Mouse (Mus musculus) layer of hippocampus, postnatal 36 days (tissue): ENCODE data around the gene Foxp3. TPM values are rescaled to one million over a fixed set of nuclear protein-coding genes. Genes with fewer than 3 reads are reported as not detected.

Source experiments
- DNase-seq, 2 experiments: peaks; one replicate each; pipeline ENCODE4 v3.0.0; 2022
- total RNA-seq, 2 experiments: library from RNA; stranded (reverse); gene quantifications; 2 replicates each; pipeline ENCODE4 v1.2.3; 2021

Gene Foxp3
- total RNA-seq, 2 experiments from 2014 or later: 0.23 TPM; not detected in 1

DNA sequence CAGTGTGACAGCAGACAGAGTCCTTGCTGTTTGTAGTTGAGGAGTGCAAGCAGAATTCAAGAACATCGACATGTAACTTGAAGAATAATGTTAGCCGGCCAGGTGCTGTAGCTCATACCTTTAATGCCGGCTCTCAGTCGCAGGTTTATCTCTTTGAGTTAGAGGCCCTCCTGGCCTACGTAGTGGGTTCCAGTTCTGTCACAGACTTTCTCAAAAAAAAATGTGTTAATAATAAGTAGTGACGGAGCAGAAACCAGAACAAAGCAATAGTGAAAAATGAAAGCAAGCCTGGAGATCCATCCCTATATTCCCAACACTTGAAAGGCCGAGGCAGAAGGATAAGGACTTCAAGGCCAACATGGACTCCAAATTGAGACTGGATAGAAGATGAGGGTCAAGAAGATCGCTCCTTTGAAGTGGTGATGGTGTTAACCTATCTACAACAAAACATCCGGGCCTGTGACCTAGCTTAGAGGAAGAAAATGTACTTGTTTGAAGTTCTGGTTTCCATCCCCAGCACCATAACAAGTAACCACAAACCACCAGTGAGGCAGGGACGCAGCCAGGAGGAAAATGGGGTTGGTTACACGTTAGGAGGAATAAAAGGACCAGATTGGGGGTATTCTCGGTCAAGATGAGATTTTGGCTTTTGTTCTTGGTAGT is 44.6 kb downstream of the Foxp3 start:
- DNase-seq: no peak

DNA sequence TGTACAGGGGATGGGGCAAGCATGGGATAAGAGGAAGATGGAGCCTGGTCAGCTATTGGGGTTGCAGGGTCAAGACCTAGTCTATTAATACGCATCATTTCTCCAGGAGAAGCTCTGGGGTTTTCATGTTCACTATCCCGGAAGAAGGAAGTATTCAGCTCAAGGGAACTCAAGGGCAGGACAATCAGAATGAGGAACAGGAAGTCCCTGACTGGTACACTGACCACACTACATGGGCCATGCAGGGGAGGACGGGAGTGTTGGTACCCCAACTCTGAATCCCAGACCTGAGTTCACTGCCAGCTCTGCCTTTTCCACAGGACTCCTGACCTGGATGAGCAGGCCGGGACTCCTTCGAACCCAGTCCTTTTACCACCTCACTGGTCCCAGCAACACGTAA is 59.1 kb downstream of the Foxp3 start:
- DNase-seq: no peak

DNA sequence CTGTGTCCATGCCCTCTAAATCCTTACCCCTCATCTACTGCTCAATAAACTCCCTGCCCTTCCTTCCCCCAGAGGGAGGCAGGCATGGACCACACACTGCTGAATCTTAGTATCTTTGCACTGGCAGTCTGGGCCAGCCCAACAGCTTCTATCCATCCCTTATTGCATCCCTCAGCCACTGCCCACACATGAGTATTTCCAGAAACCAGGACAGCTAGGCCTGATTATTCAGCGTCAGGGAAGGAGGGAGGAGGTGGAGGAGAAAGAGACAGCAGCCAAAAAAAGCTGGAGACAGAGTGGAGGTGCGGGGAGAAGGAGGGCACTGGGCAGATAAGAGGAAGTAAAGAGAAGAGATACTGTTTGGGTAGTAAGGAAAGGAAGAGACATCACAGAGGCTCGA is 61.7 kb downstream of the Foxp3 start:
- DNase-seq: no peak

DNA sequence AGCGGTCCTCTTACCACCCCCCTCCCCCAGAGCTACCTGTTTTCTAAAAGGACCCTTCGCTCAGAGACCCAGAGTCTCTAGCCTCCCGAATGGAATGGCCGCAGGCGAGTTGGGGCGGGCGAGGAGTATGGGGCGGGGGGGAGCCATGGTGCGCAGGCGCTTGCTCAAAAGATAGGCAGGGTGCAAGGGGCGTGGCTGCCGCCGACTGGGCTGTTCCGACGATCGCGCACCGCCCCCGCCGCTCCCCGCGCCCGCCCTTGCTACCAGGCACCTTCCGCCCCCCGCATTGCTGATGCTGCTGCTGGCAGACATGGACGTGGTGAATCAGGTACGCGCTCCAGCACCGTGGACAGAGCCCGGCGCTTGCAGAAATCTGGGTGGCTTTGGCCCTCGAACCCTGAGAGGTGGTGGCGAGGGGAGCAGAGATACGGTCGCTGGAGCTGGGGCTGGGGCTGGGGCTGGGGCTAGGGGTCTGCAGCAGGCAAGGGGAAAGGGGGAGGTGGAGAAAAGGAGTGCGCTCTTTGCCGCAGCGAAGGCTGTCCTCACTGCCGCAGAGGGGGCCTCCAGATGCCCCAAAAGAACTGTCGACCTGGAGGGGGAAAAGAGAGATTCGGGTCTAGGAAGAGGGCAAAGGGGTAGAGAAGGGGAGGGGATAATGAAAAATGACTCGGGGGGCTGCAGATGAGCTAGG is 65.1 kb downstream of the Foxp3 start, which contains the start of gene Syp:
Syp (plus strand) TSS at position 71 of the 691 bp plus-strand sequence.
- peak; percentile 82 to 84 for DNase-seq

DNA sequence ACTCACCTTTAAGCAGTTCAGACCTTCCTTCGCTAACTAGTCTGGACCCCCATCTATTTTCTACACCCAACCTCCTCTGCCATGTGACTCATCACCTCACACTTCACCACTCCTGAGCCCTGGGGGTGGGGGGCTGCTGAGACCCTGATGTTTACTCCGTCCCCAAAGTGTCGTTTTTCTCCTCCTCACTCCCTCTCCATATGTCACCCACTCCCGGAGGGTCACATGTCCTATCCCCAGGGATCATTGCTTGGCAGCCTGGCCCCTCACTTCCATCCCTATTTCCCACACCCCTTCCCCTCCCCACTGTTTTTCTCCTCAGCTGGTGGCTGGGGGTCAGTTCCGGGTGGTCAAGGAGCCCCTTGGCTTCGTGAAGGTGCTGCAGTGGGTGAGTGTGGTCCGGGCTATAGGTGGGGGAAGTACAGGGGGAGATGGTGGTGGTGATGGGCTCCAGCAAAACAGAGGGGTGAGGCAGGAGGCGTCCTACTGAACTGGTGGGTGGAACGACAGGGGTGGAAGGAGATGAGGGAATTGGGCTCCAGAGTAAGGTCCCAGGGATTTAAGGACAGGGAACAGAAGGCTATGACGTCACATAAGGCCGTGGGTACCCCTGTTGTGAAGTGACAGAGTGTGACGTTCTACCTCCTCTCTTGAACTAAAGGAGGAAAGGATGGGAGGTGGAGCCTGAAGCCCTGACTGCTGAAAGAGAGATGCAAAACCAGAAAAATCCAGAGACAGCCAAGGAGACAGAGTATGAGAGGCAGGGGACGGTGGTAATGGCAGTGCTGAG is 66.3 kb downstream of the Foxp3 start:
- DNase-seq: no peak

DNA sequence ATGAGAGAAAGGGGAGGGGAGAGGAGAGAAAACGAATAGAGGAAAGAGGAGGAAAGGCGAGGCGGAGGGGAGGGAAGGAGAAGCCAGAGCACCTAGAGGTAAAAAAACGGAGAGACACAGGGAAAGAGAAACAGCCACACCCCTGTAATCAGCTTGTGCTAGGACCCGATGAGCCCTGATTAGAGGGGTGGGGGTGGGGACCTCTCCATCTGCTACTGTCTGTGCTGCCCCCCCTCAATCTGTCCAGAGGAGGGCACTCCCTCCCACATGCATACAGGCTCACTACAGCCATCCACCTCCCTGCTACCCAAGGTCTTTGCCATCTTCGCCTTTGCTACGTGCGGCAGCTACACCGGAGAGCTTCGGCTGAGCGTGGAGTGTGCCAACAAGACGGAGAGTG is 67.3 kb downstream of the Foxp3 start:
- no peak for DNase-seq

Other genes with a start within 250 kb of the Foxp3 start
- 10 to 100 TPM; 14.4 to 15.1 TPM for gene Usp27x, start 197.8 kb upstream of the Foxp3 start, total RNA-seq
- 10 to 100 TPM; 15.3 to 18.4 TPM for gene Ppp1r3f, start 639 bp downstream of the Foxp3 start, total RNA-seq
- 10 to 100 TPM; 23.7 to 26.3 TPM for gene Ccdc22, start 31.9 kb downstream of the Foxp3 start, total RNA-seq
- not detected for gene Cacna1f, start 33.4 kb downstream of the Foxp3 start, total RNA-seq
- gene Syp, start 64.8 kb downstream of the Foxp3 start, total RNA-seq: 1,000 to 10,000 TPM; 1,719 to 2,032 TPM
- under 1 TPM; 0.62 to 0.99 TPM for gene Prickle3, start 83.6 kb downstream of the Foxp3 start, total RNA-seq
- gene Plp2, start 97.7 kb downstream of the Foxp3 start, total RNA-seq: 1 to 10 TPM; 5.1 to 5.7 TPM
- under 1 TPM; 0.15 to 0.30 TPM for gene Magix, start 107.6 kb downstream of the Foxp3 start, total RNA-seq
- 10 to 100 TPM; 35.0 to 36.2 TPM for gene Gpkow, start 123.5 kb downstream of the Foxp3 start, total RNA-seq
- 10 to 100 TPM; 56.6 to 65.1 TPM for gene Wdr45, start 140.7 kb downstream of the Foxp3 start, total RNA-seq
- gene Gm45208, start 148.6 kb downstream of the Foxp3 start, total RNA-seq: under 1 TPM in 1 of 2 experiments, not detected in 1; 0.61 TPM
- gene Praf2, start 154.8 kb downstream of the Foxp3 start, total RNA-seq: 100 to 1,000 TPM; 101 to 104 TPM
- 10 to 100 TPM; 14.3 to 16.0 TPM for gene Ccdc120, start 177.3 kb downstream of the Foxp3 start, total RNA-seq
- 10 to 100 TPM; 26.7 to 27.4 TPM for gene Tfe3, start 188.9 kb downstream of the Foxp3 start, total RNA-seq
- gene Gripap1, start 216.1 kb downstream of the Foxp3 start, total RNA-seq: 100 to 1,000 TPM in 1 of 2 experiments, 10 to 100 TPM in 1; 92.2 to 106 TPM
- gene Kcnd1, start 248.6 kb downstream of the Foxp3 start, total RNA-seq: 10 to 100 TPM in 1 of 2 experiments, 1 to 10 TPM in 1; 7.3 to 10.3 TPM